Mouse (Mus musculus) liver, postnatal 0 days (tissue): ENCODE data around the gene Vdr. TPM values are rescaled to one million over a fixed set of nuclear protein-coding genes. Genes with fewer than 3 reads are reported as not detected.
A peak's percentile ranks its signal among the peaks of the same experiment; 100 is the strongest.

ENCODE experiments used
- ATAC-seq: fragments of 200-750 bp; cut with Nextera tagmentation; 2 replicates; pipeline ENCODE4 v1.8.0; 2017; ENCODE audit warnings: mild to moderate bottlenecking, moderate library complexity
- DNase-seq: peaks from one replicate; pipeline ENCODE4 v3.0.0-alpha.2; 2016
- H3K27ac ChIP-seq: fragments of 300-500 bp; sonication (generic); 2 replicates; pipeline ENCODE4 v1.5.1; 2014; ENCODE audit warnings: antibody characterized with exemption, moderate library complexity, mild to moderate bottlenecking, low read depth
- H3K27me3 ChIP-seq: fragments of 300-500 bp; sonication (generic); 2 replicates; pipeline ENCODE4 v1.6.1; 2014; ENCODE audit warnings: low read length, control low read depth, mixed read lengths; ENCODE audit not compliant: insufficient read depth
- H3K36me3 ChIP-seq: fragments of 300-500 bp; sonication (generic); replicated peaks from 2 replicates; pipeline ENCODE4 v1.6.1; 2014; ENCODE audit warnings: mild to moderate bottlenecking, control low read depth, low read length, moderate library complexity, mixed read lengths; ENCODE audit not compliant: insufficient read depth
- H3K4me1 ChIP-seq: fragments of 300-500 bp; sonication (generic); 2 replicates; pipeline ENCODE4 v1.6.1; 2014; ENCODE audit warnings: antibody characterized with exemption, mild to moderate bottlenecking, control low read depth; ENCODE audit not compliant: insufficient read depth
- H3K4me2 ChIP-seq: fragments of 300-500 bp; sonication (generic); 2 replicates; pipeline ENCODE4 v1.6.1; 2014; ENCODE audit warnings: low read depth, mild to moderate bottlenecking, low read length, moderate library complexity, mixed read lengths
- H3K4me3 ChIP-seq: fragments of 300-500 bp; sonication (generic); 2 replicates; pipeline ENCODE4 v1.5.1; 2014; ENCODE audit warnings: low read depth, low read length
- H3K9ac ChIP-seq: fragments of 300-500 bp; sonication (generic); replicated peaks from 2 replicates; pipeline ENCODE4 v1.6.1; 2014; ENCODE audit warnings: mild to moderate bottlenecking, moderate library complexity
- H3K9me3 ChIP-seq: fragments of 300-500 bp; sonication (generic); 2 replicates; pipeline ENCODE4 v1.6.1; 2016; ENCODE audit warnings: mild to moderate bottlenecking, control low read depth, low read length, mixed read lengths
- CTCF ChIP-seq: sonication (generic); IDR thresholded peaks from 2 replicates; pipeline ENCODE4 v1.5.1; 2016; ENCODE audit warnings: antibody characterized with exemption, low read depth
- EP300 ChIP-seq: IDR thresholded peaks from 2 replicates; pipeline ENCODE4 v1.6.1; 2016; ENCODE audit warnings: antibody characterized with exemption, low read depth, mild to moderate bottlenecking
- WGBS: fragments of 180-500 bp; shearing (Covaris S2); extraction: QIAGEN DNeasy Blood & Tissue Kit; methylation state at CpG from one replicate; pipeline ENCODE4 v1.1.7; 2014; ENCODE audit not compliant: insufficient replicate concordance; 5-methylcytosine and 5-hydroxymethylcytosine counted together
- polyA plus RNA-seq: library from polyadenylated mRNA; unstranded; fragments of >200 nt; fragmentation: Nextera tagmentation; extraction: Ambion mirVana; gene quantifications from 2 replicates; pipeline ENCODE4 v1.2.1, GENCODE M21; 2015

The Vdr gene
- polyA plus RNA-seq, 1 experiment from 2014 or later, result 0.25 TPM

- TF ChIP-seq EP300, result no peak
- no peak for TF ChIP-seq CTCF
- Histone ChIP-seq H3K9me3 (peaks cover 3% of the 10 kb centered on the region; the same call in 1 of the 2 replicates), H3K4me2 (no peak overlapping the region), H3K27me3 (no peaks in the 10 kb centered on the region), H3K36me3 (no peaks in the 10 kb centered on the region), H3K9ac (no peak overlapping the region), H3K4me3 (no peak overlapping the region), H3K27ac (no peak overlapping the region), H3K4me1 (no peaks in the 10 kb centered on the region)
- DNase-seq (no peak), ATAC-seq (no peak)
- WGBS, result 57% methylated on average over 6 of the region's 6 CpGs
These were observed 41.4 kb downstream of the Vdr start for GRCm38 (mm10) chr15:97868985-97869384.

GRCm38 (mm10) chr15:97865988-97866387, 44.4 kb downstream of the Vdr start:
- H3K27me3 ChIP-seq, result no peaks in the 10 kb centered on the region
- 90% methylated on average over 2 of the region's 2 CpGs for WGBS
- H3K36me3 ChIP-seq, result no peaks in the 10 kb centered on the region
- ATAC-seq, result no peak
- no peak overlapping the region for H3K27ac ChIP-seq
- no peak for DNase-seq
- peak; percentile 58 for TF ChIP-seq CTCF
- no peak for TF ChIP-seq EP300
- no peak overlapping the region for H3K4me3 ChIP-seq
- peaks cover 3% of the 10 kb centered on the region; the same call in 1 of the 2 replicates for H3K9me3 ChIP-seq
- H3K9ac ChIP-seq, result no peak overlapping the region
- H3K4me2 ChIP-seq, result no peak overlapping the region
- H3K4me1 ChIP-seq, result no peaks in the 10 kb centered on the region

- Histone ChIP-seq H3K27ac (no peak overlapping the region), H3K9ac (no peak overlapping the region), H3K9me3 (peaks cover 3% of the 10 kb centered on the region; the same call in 1 of the 2 replicates), H3K4me2 (no peak overlapping the region), H3K27me3 (no peaks in the 10 kb centered on the region), H3K4me3 (no peak overlapping the region), H3K36me3 (no peaks in the 10 kb centered on the region), H3K4me1 (no peaks in the 10 kb centered on the region)
- DNase-seq (no peak), ATAC-seq (peak; percentile 41; the same call in 1 of the 2 replicates)
- 34% methylated on average over 6 of the region's 6 CpGs for WGBS
- TF ChIP-seq EP300, result peak; percentile 47; the same call in 1 of the 2 replicates
- TF ChIP-seq CTCF, result no peak
These were observed 45.3 kb downstream of the Vdr start for GRCm38 (mm10) chr15:97865175-97865574.

- Histone ChIP-seq H3K27ac (no peak overlapping the region), H3K27me3 (no peaks in the 10 kb centered on the region), H3K9ac (no peak overlapping the region), H3K36me3 (no peaks in the 10 kb centered on the region), H3K4me3 (no peak overlapping the region), H3K4me2 (no peak overlapping the region), H3K9me3 (peaks cover 3% of the 10 kb centered on the region; the same call in 1 of the 2 replicates), H3K4me1 (no peaks in the 10 kb centered on the region)
- ATAC-seq, result no peak; the same call in 1 of the 2 replicates
- 71% methylated on average over 8 of the region's 8 CpGs for WGBS
- DNase-seq, result no peak
- TF ChIP-seq CTCF, result no peak
- no peak for TF ChIP-seq EP300
These were observed 45.9 kb downstream of the Vdr start for GRCm38 (mm10) chr15:97864361-97865045.

- no peak for ATAC-seq
- Histone ChIP-seq H3K27me3 (no peaks in the 10 kb centered on the region), H3K9ac (no peak overlapping the region), H3K4me1 (no peaks in the 10 kb centered on the region), H3K9me3 (peaks cover 3% of the 10 kb centered on the region; the same call in 1 of the 2 replicates), H3K4me3 (no peak overlapping the region), H3K4me2 (no peak overlapping the region), H3K36me3 (no peaks in the 10 kb centered on the region), H3K27ac (no peak overlapping the region)
- no peak for TF ChIP-seq EP300
- WGBS, result 82% methylated on average over 18 of the region's 18 CpGs
- DNase-seq, result no peak
These were observed 46.9 kb downstream of the Vdr start for GRCm38 (mm10) chr15:97863494-97863881.

GRCm38 (mm10) chr15:97862881-97863493, 47.4 kb downstream of the Vdr start:
- Histone ChIP-seq H3K4me3 (no peak overlapping the region), H3K27me3 (no peaks in the 10 kb centered on the region), H3K9me3 (peaks cover 3% of the 10 kb centered on the region; the same call in 1 of the 2 replicates), H3K9ac (no peak overlapping the region), H3K27ac (no peak overlapping the region), H3K4me1 (no peaks in the 10 kb centered on the region), H3K4me2 (no peak overlapping the region), H3K36me3 (no peaks in the 10 kb centered on the region)
- DNase-seq, result no peak
- 49% methylated on average over 14 of the region's 14 CpGs for WGBS
- no peak for TF ChIP-seq CTCF
- no peak for TF ChIP-seq EP300
- no peak for ATAC-seq
